Mouse (Mus musculus): ENCODE measurements around the gene Taar8c. TPM values are rescaled to one million over a fixed set of nuclear protein-coding genes. Genes with fewer than 3 reads are reported as not detected.
"Not testable (repeated sequence)": the region's sequence is repeated elsewhere in the genome, so short reads cannot be mapped to it uniquely, and the experiment has no call there.

Gene Taar8c
- total RNA-seq (2021), result not detected
- polyA plus RNA-seq (2012; rRNA removed), result not detected in 2 replicates
- long read RNA-seq, result 0 reads

DNA sequence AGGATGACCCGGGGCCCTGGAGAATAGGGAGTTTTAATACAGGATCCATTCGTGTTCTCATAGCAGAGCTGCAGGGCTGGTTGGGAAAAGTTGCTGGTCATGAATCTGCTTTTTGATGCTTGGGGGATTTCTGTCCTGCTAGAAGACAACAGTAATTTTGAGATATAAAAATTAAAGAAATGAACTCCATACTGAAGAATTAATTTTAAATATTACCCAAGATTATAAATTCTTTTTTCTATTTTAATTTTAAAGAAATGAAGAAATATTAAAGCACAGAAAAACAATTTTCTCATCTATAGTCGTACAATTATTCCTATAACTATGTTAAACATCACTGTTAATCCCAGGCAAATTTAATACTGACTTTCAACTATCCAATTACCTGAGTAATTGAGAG is at the start of gene Taar8c:
TSS of gene Taar8c (minus strand) at position 101 of the 400 bp plus-strand sequence.
- DNase-seq, result not testable (repeated sequence)

DNA sequence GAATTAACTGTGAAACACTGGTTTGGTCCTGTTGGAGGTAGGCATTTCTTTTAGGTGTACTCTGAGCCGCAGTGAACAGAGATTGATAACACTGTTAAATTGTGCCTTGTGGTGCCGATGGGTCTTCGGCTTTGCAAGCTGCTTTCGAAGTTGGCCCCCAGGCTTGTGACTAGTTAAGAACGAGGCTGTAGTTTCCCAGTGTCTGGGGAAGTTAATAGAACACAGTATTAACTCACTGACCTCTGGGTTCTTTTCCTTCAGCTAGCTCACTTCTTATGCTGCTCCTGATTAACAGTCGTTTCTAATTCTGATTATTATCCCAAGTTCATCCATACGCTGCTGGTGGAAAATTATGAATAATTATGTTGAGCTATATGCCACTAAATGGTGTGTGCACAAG is 48.4 kb upstream of the Taar8c start:
- DNase-seq, result no peak

DNA sequence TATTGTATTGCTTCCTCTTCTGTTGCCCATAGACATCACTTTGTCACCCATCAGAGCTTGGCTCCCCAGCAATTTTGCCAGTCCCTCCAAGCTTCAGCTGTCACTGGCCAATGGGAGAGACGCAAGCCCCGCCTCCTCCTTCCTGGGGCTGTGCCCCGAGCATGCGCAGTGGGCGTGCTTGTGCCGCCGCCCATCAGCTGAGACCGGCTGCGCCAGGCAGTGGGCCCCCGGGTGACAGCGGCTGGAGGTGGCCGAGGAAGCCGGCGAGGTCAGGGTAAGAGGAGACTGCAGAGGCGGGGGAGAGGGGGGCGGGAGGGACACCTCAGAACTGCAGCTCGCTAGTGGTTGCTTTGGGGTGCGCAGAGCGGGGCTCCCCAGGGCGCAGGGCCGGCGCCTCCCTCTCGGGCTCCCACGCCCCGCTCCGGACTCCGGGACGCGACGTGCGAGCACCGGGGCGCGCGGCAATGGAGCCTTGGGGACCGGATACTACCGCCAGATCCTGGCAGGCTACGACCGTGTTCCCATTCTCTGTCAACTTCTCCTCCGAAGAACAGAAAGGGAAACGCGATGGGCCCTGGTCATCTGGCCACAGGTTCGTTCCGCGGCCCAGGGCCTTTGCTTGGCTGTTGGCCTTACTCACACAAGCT is 47.5 kb upstream of the Taar8c start, which contains the start of gene Stx7:
TSS of gene Stx7 (plus strand) at position 168 of the 647 bp plus-strand sequence.
- peak; percentile 97 for DNase-seq

DNA sequence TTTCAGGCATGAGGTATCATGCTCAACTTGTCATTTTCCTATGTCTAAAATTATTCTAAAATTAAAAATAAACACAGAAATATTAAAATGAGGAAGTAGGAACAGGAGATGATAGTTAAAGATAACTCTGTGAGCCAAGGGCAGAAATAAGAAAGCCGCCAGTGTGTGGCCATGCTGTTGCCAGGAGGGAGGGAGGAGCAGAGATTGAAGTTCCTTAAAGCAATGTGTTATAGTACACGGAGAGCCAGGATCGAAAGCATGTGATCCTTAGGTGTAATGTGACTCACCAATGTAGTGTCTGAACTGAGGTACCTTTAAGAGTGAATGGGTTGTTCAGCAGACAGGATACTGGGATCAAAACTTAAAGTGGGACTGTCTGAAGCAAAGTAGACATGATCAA is 41.0 kb upstream of the Taar8c start:
- no peak for DNase-seq

- no peak for DNase-seq
Observed at GRCm38 (mm10) chr10:24138623-24139261, 37.0 kb upstream of the Taar8c start.

- no peak for DNase-seq
Observed at GRCm38 (mm10) chr10:24134071-24134645, 32.4 kb upstream of the Taar8c start.

DNA sequence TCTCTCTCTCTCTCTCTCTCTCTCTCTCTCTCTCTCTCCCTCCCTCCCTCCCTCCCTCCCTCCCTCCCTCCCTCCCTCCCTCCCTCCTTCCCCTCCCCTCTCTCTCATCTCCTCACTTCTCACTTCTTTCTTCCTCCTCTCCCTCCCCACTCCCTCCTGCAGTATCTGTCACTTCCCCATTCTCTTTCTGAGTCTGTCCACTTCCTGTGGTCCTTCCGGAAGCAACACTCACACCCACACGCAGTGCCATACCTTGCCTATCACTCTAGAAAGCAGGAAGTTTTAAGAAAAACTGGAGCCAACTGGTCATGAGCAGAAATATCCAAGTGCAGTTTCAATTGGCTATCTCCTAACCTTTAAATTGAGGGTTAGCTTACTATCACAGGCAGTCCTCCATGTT is 31.4 kb upstream of the Taar8c start:
- no peak for DNase-seq

DNA sequence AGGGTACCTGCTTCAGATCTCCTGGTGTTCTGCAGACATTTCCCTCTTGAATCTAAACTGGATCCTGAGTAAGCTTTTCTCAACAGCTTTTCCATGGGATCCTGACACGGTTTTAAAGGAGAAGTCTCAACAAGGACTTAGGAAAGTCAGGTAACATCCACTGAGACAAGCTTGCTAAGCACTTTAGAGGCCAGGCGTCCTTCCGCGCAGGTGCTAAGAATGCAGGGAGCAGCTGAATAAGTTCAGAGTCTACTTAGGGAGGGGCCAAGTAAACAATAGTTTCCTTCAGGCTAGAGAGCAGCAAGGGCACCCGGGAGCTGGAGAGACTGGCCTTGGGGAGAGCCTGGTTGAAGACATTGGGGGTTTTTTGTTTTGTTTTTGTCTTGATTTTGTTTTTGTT is 30.6 kb upstream of the Taar8c start:
- DNase-seq, result peak; percentile 6

DNA sequence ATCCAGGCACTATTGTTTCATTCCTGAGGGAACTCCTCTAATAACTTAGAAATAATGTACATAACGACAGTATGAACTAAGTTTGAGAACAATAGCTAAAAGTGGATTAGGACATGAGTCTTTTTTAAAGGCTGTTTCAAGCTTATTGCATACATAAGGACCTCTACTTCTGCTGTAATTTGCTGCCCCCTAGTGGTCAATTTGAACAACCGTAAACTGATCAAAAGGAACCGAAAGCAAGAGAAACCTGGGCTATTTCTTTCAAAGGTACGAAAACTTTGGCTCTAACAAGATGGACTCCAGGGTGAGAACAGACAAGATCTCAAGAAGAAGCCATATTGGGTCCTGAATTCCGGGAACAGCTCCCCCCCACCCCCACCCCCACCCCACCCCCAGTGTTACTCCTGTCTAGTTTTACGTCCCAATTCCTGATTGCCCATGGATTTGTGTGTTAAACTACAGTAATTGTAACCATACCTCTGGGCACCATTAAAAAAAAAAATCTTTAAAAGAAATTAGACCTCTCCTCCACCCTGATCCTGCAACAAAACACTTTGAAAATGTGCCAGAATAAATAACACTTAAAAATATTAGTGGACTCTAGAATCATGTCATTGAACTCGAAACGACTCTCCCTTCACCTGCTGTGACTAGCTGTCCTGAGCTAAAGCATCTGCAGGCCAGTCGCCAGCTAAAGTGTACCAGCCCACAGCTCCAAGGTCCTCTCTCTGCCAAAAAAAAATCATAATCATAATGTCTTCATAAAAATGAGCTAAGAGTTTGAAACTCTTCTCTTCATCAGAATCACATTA is 29.9 kb upstream of the Taar8c start:
- DNase-seq, result peak; percentile 60

DNA sequence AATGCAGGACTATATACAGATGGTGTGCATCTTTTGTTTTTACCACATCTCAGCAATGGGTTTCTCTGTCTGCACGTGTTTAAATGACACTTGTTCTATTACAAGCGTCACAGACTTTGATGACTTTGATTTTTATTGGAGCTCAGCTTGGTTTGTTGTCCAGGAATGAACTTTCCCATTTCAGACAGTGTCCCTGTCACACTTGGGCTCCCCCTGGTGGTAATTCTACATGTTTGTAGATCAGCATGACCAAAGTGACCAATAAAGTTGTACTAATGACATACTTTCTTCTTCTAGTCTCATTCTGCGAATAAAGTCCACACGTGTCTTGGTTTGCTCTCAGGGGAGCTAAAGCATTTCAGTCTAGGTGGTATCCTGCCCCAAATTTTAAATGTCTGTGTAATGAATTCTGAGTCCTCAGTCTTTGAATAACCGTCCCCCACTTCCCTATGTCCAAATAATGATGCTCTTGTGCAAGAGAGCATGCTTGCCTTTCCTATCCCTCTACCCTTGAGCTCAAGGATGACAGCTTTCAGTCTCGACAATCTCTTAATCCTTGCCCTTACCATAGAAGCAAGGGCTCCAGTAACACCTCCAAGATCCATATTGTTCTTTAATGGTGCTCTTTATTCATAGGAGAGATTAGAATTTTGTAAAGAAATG is 9.5 kb upstream of the Taar8c start:
- DNase-seq, result peak; percentile 42

- not testable (repeated sequence) for DNase-seq
Observed at GRCm38 (mm10) chr10:24109434-24109833, 7.7 kb upstream of the Taar8c start, which contains the start of gene Taar9. Taar9 (minus strand) TSS chr10:24109534.

- DNase-seq, result no peak
Observed at GRCm38 (mm10) chr10:24108236-24108635, 6.5 kb upstream of the Taar8c start.

DNA sequence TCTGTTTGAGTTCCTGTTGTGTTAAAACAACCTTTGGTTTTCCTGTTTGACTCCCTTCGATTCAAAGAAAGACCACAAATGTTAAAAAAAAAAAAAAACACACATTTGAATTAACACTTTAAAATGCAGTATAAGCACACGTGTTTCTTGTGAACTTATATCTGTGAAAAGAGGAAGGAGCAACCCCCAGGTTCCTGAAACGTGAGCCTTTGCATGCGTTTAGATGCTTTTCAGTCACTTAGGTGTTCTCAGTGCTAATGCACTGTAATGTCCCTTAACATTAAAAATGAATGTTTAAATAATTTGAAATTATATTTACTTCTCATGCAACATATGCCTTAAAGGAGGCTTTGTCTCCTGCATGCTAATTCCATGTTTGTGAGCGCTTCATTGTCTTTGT is 6.0 kb upstream of the Taar8c start:
- DNase-seq, result no peak

- not testable (repeated sequence) for DNase-seq
Observed at GRCm38 (mm10) chr10:24103299-24103698, 1.6 kb upstream of the Taar8c start.

GRCm38 (mm10) chr10:24097010-24097409 is 4.7 kb downstream of the Taar8c start:
- not testable (repeated sequence) for DNase-seq

- DNase-seq, result no peak
Observed at GRCm38 (mm10) chr10:24092194-24092593, 9.5 kb downstream of the Taar8c start, which contains the start of gene Taar8b. Taar8b (minus strand) TSS chr10:24092294.

DNA sequence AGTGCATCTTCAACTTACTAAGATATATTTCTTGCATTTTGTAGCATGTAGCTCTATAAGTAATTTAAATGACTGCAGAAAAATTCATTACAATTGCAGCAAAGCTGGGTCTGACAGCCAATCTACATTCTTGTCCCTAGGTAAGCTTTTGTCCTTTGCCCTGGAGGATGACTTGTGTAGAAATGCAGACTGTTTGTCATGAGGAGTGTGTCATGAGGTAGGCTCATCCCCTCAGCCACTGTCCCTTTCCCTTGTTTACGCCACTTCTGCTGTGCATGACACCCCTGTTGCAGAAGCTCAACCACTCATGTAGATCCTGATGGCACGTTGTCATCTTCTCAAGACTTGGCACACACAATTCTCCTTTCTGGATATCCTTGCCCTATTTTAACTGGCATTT is 14.5 kb downstream of the Taar8c start:
- DNase-seq, result no peak

DNA sequence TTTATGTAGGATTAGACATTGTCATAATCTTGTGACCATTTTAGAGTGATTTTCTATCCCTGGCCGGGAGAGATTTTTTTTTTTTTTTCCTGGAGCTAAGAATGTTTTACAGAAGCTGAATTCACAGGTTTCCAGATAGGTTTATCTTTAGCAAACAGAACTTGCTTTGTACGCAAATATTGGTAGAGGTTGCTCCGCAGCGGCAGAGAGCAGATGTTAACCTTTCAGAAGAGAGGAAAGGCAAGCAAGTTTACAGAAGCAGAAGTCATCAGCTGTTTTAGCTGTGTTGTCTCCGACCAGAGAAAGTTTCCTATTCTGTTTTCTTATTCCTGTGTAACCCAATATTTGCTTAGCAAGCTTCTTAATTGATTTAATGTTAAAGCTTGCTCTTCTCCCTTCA is 15.2 kb downstream of the Taar8c start:
- DNase-seq, result no peak

DNA sequence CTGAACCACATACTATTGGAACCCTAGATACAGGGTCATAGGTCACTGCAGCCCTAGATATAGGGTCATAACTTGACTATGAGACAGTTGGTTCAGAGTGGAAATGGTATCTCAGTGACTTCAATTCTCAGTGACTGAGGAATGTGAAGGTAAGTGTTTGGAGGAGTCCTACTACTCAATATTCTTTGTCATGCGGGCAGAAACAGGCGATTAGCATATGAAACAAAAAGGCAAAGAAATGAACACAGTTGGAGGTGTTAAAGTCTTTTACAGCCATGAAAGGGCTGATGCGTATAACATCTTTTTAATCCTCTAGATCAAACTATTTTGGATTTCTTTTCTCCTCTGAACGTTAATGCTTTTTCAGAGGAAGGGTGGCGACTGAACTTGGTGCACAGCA is 15.8 kb downstream of the Taar8c start:
- DNase-seq, result no peak

DNA sequence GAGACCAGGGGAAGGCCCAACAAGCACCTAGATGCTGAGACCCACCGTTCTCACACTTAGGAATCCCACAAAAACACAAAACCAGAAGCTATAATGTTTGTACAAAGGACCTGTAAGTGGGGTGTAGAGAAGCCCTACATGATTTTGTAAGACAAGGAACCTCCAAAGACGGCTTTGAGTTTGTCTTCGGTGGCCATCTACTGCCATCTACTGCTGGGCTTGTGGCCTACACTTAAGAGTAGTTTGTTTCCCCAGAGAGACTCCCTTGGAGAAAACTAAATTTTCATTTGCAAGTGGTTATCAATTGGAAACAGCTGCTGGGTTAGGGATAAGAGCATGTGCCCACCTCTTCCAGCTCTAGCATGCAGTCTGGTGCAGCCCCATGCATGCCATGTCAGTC is 21.5 kb downstream of the Taar8c start:
- peak; percentile 64 for DNase-seq

DNA sequence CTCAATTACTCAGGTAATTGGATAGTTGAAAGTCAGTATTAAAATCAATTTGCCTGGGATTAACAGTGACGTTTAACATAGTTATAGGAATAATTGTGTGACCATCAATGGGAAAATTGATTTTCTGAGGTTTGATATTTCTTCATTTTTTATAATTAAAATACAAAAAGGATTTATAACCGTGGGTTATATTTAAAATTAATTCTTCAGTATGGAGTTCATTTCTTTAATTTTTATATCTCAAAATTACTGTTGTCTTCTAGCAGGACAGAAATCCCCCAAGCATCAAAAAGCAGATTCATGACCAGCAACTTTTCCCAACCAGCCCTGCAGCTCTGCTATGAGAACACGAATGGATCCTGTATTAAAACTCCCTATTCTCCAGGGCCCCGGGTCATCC is 25.5 kb downstream of the Taar8c start, which contains the start of gene Taar8a:
TSS of gene Taar8a (plus strand) at position 301 of the 400 bp plus-strand sequence.
- DNase-seq, result not testable (repeated sequence)

DNA sequence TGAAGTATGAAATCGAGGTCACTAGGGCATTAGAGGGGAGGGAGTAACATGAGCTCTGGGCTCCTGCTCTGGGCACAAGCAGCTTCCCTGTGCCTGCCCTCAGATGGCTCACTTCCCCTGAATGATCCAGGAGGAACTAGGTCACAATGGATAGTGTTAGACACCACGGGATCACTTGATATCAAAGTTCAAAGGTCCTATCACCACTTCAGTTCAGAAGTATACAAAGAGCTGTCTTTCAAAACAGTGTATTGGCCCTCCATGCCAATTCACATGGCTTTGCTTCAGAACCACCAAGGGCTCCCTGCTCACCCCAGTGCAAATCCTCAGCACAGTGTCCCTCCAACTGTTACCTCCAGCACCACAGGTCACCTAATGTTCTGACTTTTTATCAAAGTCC is 27.0 kb downstream of the Taar8c start:
- not testable (repeated sequence) for DNase-seq

Measured in adrenal gland, adult 2 months (tissue).